Mouse (Mus musculus) thymus, adult 2 months (tissue): ENCODE data around the gene Adgrb3. TPM values are rescaled to one million over a fixed set of nuclear protein-coding genes. Genes with fewer than 3 reads are reported as not detected.
"Not testable (repeated sequence)": the region's sequence is repeated elsewhere in the genome, so short reads cannot be mapped to it uniquely, and the experiment has no call there.

Experiments used
- DNase-seq: peaks from one replicate; pipeline ENCODE4 v3.0.0; 2021
- H3K27ac ChIP-seq: fragments of 200-500 bp; 2 replicates; pipeline ENCODE4 v1.5.1; 2012; ENCODE audit warnings: low read length, control low read depth; ENCODE audit not compliant: control insufficient read depth, insufficient read depth
- H3K27me3 ChIP-seq: fragments of 200-500 bp; 2 replicates; pipeline ENCODE4 v1.6.1; 2012; ENCODE audit warnings: mild to moderate bottlenecking, low read length, moderate library complexity, mixed read lengths; ENCODE audit not compliant: control insufficient read depth, insufficient read depth
- H3K36me3 ChIP-seq: fragments of 200-500 bp; 2 replicates; pipeline ENCODE4 v1.6.1; 2012; ENCODE audit warnings: mild to moderate bottlenecking, low read length, moderate library complexity; ENCODE audit not compliant: control insufficient read depth, insufficient read depth
- H3K4me1 ChIP-seq: fragments of 200-500 bp; replicated peaks from 2 replicates; pipeline ENCODE4 v1.6.1; 2012; ENCODE audit warnings: low read length; ENCODE audit not compliant: control insufficient read depth, insufficient read depth
- H3K4me3 ChIP-seq: fragments of 200-500 bp; 2 replicates; pipeline ENCODE4 v1.5.1; 2012; ENCODE audit warnings: mild to moderate bottlenecking, low read length, control low read depth, moderate library complexity; ENCODE audit not compliant: control insufficient read depth, insufficient read depth
- CTCF ChIP-seq: fragments of 200-500 bp; IDR thresholded peaks from 2 replicates; pipeline ENCODE4 v1.5.1; 2012; ENCODE audit warnings: mild to moderate bottlenecking, control low read depth, low read length, moderate library complexity, borderline replicate concordance; ENCODE audit not compliant: control insufficient read depth, poor library complexity, insufficient read depth; ENCODE audit errors: extremely low read depth
- POLR2A ChIP-seq: fragments of 200-500 bp; IDR thresholded peaks from 2 replicates; pipeline ENCODE4 v1.6.1; 2012; ENCODE audit warnings: mild to moderate bottlenecking, low read length, control low read depth, moderate library complexity; ENCODE audit not compliant: control insufficient read depth, poor library complexity, insufficient read depth; ENCODE audit errors: extremely low read depth
- WGBS: fragments of 180-500 bp; shearing (Covaris S2); methylation state at CpG from one replicate; pipeline ENCODE4 v1.1.7; 2018; 5-methylcytosine and 5-hydroxymethylcytosine counted together
- polyA plus RNA-seq: library from polyadenylated mRNA; depleted of rRNA; stranded (reverse); fragments of >200 nt; gene quantifications from 2 replicates; pipeline ENCODE4 v1.2.3, GENCODE M21; 2012

Adgrb3 gene
- polyA plus RNA-seq, 1 experiment: 0.05 TPM

GRCm38 (mm10) chr1:25495202-25495914 lies 334.1 kb downstream of the Adgrb3 start:
- H3K36me3 ChIP-seq: no peaks in the 10 kb centered on the region
- WGBS: 84% methylated on average over 3 of the region's 3 CpGs
- no peaks in the 10 kb centered on the region for H3K27me3 ChIP-seq
- DNase-seq: no peak
- no peak overlapping the region for H3K27ac ChIP-seq
- H3K4me3 ChIP-seq: no peak overlapping the region
- no peak for TF ChIP-seq POLR2A
- no peaks in the 10 kb centered on the region for H3K4me1 ChIP-seq

GRCm38 (mm10) chr1:25491503-25491902 lies 338.0 kb downstream of the Adgrb3 start:
- no peak for DNase-seq
- no peak for TF ChIP-seq POLR2A
- no peak for TF ChIP-seq CTCF
- WGBS: 86% methylated on average over 1 of the region's 1 CpGs
- no peak overlapping the region for H3K27ac ChIP-seq
- H3K36me3 ChIP-seq: no peaks in the 10 kb centered on the region
- H3K4me1 ChIP-seq: no peaks in the 10 kb centered on the region
- H3K4me3 ChIP-seq: no peak overlapping the region
- no peaks in the 10 kb centered on the region for H3K27me3 ChIP-seq

GRCm38 (mm10) chr1:25490174-25490573 lies 339.3 kb downstream of the Adgrb3 start:
- no peaks in the 10 kb centered on the region for H3K36me3 ChIP-seq
- DNase-seq: no peak
- no peaks in the 10 kb centered on the region for H3K4me1 ChIP-seq
- no peak for TF ChIP-seq CTCF
- TF ChIP-seq POLR2A: no peak
- H3K27me3 ChIP-seq: no peaks in the 10 kb centered on the region
- 76% methylated on average over 2 of the region's 2 CpGs for WGBS
- H3K27ac ChIP-seq: no peak overlapping the region
- H3K4me3 ChIP-seq: no peak overlapping the region

DNA sequence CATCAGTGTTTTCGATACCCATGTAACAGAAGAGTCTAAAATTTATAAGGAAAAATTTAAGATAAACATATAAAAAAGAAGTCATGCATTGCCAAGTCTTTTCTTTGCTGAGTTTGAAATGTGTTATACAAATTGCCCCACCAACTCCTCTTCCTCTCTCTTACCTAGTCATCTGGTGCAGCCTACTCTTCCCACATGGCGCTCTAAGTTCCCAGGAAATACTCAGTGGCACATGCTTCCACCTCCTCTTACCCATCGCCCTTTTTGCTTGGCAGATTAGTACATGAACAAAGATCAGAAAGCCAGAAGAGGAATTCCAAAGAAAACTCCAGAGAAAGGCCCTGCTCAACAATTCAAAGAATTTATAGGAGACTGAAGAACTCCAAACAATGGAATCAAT lies 353.8 kb downstream of the Adgrb3 start:
- Histone ChIP-seq H3K4me1 (no peaks in the 10 kb centered on the region), H3K36me3 (no peaks in the 10 kb centered on the region), H3K4me3 (no peak overlapping the region), H3K27me3 (no peaks in the 10 kb centered on the region), H3K27ac (no peak overlapping the region)
- WGBS: 91% methylated on average over 3 of the region's 3 CpGs
- DNase-seq: no peak
- TF ChIP-seq POLR2A (no peak), CTCF (no peak)

GRCm38 (mm10) chr1:25474469-25474868 lies 355.0 kb downstream of the Adgrb3 start:
- Histone ChIP-seq H3K4me1 (no peaks in the 10 kb centered on the region), H3K36me3 (no peaks in the 10 kb centered on the region), H3K27ac (no peak overlapping the region), H3K27me3 (no peaks in the 10 kb centered on the region), H3K4me3 (no peak overlapping the region)
- no peak for DNase-seq
- no peak for TF ChIP-seq CTCF
- no peak for TF ChIP-seq POLR2A
- 82% methylated on average over 11 of the region's 11 CpGs for WGBS

GRCm38 (mm10) chr1:25471612-25472011 lies 357.9 kb downstream of the Adgrb3 start:
- not testable (repeated sequence) for H3K27me3 ChIP-seq, DNase-seq, H3K36me3 ChIP-seq, H3K27ac ChIP-seq, H3K4me3 ChIP-seq, H3K4me1 ChIP-seq
- WGBS: 61% methylated on average over 2 of the region's 2 CpGs

DNA sequence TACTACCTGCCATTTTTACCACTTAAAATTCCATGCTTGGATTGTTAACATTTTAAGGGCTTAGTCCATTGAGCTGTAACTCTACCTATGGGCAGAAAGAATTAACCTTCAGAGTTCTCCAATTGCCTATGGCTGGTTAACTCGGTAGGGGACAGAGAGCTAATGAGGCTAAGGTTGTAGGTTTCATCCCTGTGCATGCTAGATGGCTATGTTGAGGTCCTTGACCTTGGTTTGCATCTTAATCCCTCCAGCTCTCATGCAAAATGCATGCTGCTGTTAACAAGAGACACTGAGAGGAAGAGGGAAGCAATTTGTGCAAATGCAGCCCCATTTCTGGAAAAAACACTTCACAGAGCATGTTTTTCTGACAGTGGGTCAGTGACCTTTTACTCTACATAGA lies 366.9 kb downstream of the Adgrb3 start:
- TF ChIP-seq CTCF: no peak
- TF ChIP-seq POLR2A: no peak
- no peak overlapping the region for H3K27ac ChIP-seq
- H3K4me1 ChIP-seq: no peaks in the 10 kb centered on the region
- no peaks in the 10 kb centered on the region for H3K27me3 ChIP-seq
- 61% methylated on average over 1 of the region's 1 CpGs for WGBS
- no peak overlapping the region for H3K4me3 ChIP-seq
- no peaks in the 10 kb centered on the region for H3K36me3 ChIP-seq
- no peak for DNase-seq
